Mouse (Mus musculus) gonadal fat pad, adult 2 months (tissue): Measurements from ENCODE around the gene Gpr12. TPM values are rescaled to one million over a fixed set of nuclear protein-coding genes. Genes with fewer than 3 reads are reported as not detected.
"Not testable (repeated sequence)": the region's sequence is repeated elsewhere in the genome, so short reads cannot be mapped to it uniquely, and the experiment has no call there.

Source experiments
- DNase-seq: peaks from one replicate; pipeline ENCODE4 v3.0.0-alpha.2; 2012; ENCODE audit warnings: low read depth
- polyA plus RNA-seq: library from polyadenylated mRNA; depleted of rRNA; stranded (reverse); fragments of >200 nt; gene quantifications from 2 replicates; pipeline ENCODE4 v1.2.3, GENCODE M21; 2012; rRNA removed

The Gpr12 gene
- polyA plus RNA-seq, 1 experiment, result not detected

- peak; percentile 97 for DNase-seq
Observed at GRCm38 (mm10) chr5:146586357-146587070, 1.5 kb upstream of the Gpr12 start.

- no peak for DNase-seq
Observed at GRCm38 (mm10) chr5:146585307-146585651, 240 bp upstream of the Gpr12 start.

- DNase-seq, result no peak
Observed at GRCm38 (mm10) chr5:146584156-146584477, 922 bp downstream of the Gpr12 start.

- DNase-seq, result no peak
Observed at GRCm38 (mm10) chr5:146576668-146577067, 8.4 kb downstream of the Gpr12 start.

GRCm38 (mm10) chr5:146572735-146573042 lies 12.3 kb downstream of the Gpr12 start:
- DNase-seq, result not testable (repeated sequence)

GRCm38 (mm10) chr5:146571830-146572734 lies 13.0 kb downstream of the Gpr12 start:
- DNase-seq, result not testable (repeated sequence)

- DNase-seq, result not testable (repeated sequence)
Observed at GRCm38 (mm10) chr5:146570179-146570578, 14.9 kb downstream of the Gpr12 start.

- DNase-seq, result no peak
Observed at GRCm38 (mm10) chr5:146567054-146567453, 18.0 kb downstream of the Gpr12 start.

- no peak for DNase-seq
Observed at GRCm38 (mm10) chr5:146564259-146564658, 20.8 kb downstream of the Gpr12 start.

GRCm38 (mm10) chr5:146555836-146556235 lies 29.2 kb downstream of the Gpr12 start, which contains the start of gene Gm3415:
Gm3415 (plus strand) TSS chr5:146556136.
- DNase-seq, result not testable (repeated sequence)

- DNase-seq, result not testable (repeated sequence)
Observed at GRCm38 (mm10) chr5:146537347-146537746, 47.7 kb downstream of the Gpr12 start, which contains the start of gene Gm3409. Gm3409 (plus strand) TSS chr5:146537647.

Other genes with a start within 250 kb of the Gpr12 start
- gene Wasf3, start 200.3 kb downstream of the Gpr12 start, polyA plus RNA-seq, result 3.0 and 3.1 TPM in 2 replicates
- gene Gm6408, start 103.3 kb downstream of the Gpr12 start, polyA plus RNA-seq, result not detected in 2 replicates
- not detected in 2 replicates for gene Gm6370, start 93.9 kb downstream of the Gpr12 start, polyA plus RNA-seq
- gene 4930449I24Rik, start 82.8 kb downstream of the Gpr12 start, polyA plus RNA-seq, result 0.12 TPM in 1 of 2 replicates, not detected in the other
- gene Gm3402, start 71.1 kb downstream of the Gpr12 start, polyA plus RNA-seq, result not detected in 2 replicates
- not detected in 2 replicates for gene Gm3404, start 59.4 kb downstream of the Gpr12 start, polyA plus RNA-seq
- not detected in 2 replicates for gene Gm3409, start 47.6 kb downstream of the Gpr12 start, polyA plus RNA-seq
- gene Gm3415, start 29.1 kb downstream of the Gpr12 start, polyA plus RNA-seq, result not detected in 2 replicates
- gene Usp12, start 209.8 kb upstream of the Gpr12 start, polyA plus RNA-seq, result 17.7 and 20.0 TPM in 2 replicates
- 88.2 and 114 TPM in 2 replicates for gene Rpl21, start 247.7 kb upstream of the Gpr12 start, polyA plus RNA-seq